Mouse (Mus musculus) kidney, postnatal 0 days (tissue): ENCODE measurements around the gene Klhl7. TPM values are rescaled to one million over a fixed set of nuclear protein-coding genes. Genes with fewer than 3 reads are reported as not detected.

Experiments
- ATAC-seq: fragments of 200-750 bp; cut with Nextera tagmentation; replicated peaks from 2 replicates; pipeline ENCODE4 v1.8.0; 2017; ENCODE audit warnings: low read depth, moderate number of reproducible peaks, moderate TSS enrichment, moderate library complexity; ENCODE audit not compliant: low FRiP score
- DNase-seq: peaks from one replicate; pipeline ENCODE4 v3.0.0-alpha.2; 2016; ENCODE audit warnings: low spot score
- H3K27ac ChIP-seq: fragments of 300-500 bp; sonication (generic); 2 replicates; pipeline ENCODE4 v1.5.1; 2014; ENCODE audit warnings: mild to moderate bottlenecking
- H3K27me3 ChIP-seq: fragments of 300-500 bp; sonication (generic); 2 replicates; pipeline ENCODE4 v1.6.1; 2014; ENCODE audit warnings: low read length, mixed read lengths; ENCODE audit not compliant: insufficient read depth
- H3K36me3 ChIP-seq: fragments of 300-500 bp; sonication (generic); 2 replicates; pipeline ENCODE4 v1.6.1; 2014; ENCODE audit warnings: low read length, mixed read lengths; ENCODE audit not compliant: insufficient read depth
- H3K4me1 ChIP-seq: fragments of 300-500 bp; sonication (generic); replicated peaks from 2 replicates; pipeline ENCODE4 v1.6.1; 2014; ENCODE audit warnings: antibody characterized with exemption, low read length, mixed read lengths; ENCODE audit not compliant: insufficient read depth
- H3K4me2 ChIP-seq: fragments of 300-500 bp; sonication (generic); 2 replicates; pipeline ENCODE4 v1.6.1; 2014; ENCODE audit warnings: mild to moderate bottlenecking, low read length, moderate library complexity, mixed read lengths
- H3K4me3 ChIP-seq: fragments of 300-500 bp; sonication (generic); replicated peaks from 2 replicates; pipeline ENCODE4 v1.5.1; 2014; ENCODE audit warnings: low read depth, low read length
- H3K9ac ChIP-seq: fragments of 300-500 bp; sonication (generic); 2 replicates; pipeline ENCODE4 v1.6.1; 2014; ENCODE audit warnings: low read depth, low read length
- H3K9me3 ChIP-seq: fragments of 300-500 bp; sonication (generic); replicated peaks from 2 replicates; pipeline ENCODE4 v1.6.1; 2016; ENCODE audit warnings: low read length, inconsistent platforms, mixed read lengths
- CTCF ChIP-seq: IDR thresholded peaks from 2 replicates; pipeline ENCODE4 v1.5.1; 2016; ENCODE audit warnings: antibody characterized with exemption, low read depth, mild to moderate bottlenecking, moderate library complexity
- WGBS: fragments of 180-500 bp; shearing (Covaris S2); extraction: QIAGEN DNeasy Blood & Tissue Kit; methylation state at CpG from one replicate; pipeline ENCODE4 v1.1.7; 2014; 5-methylcytosine and 5-hydroxymethylcytosine counted together
- polyA plus RNA-seq: library from polyadenylated mRNA; unstranded; fragments of >200 nt; fragmentation: Nextera tagmentation; extraction: Ambion mirVana; gene quantifications from 2 replicates; pipeline ENCODE4 v1.2.1, GENCODE M21; 2015

Gene Klhl7
- polyA plus RNA-seq, 1 experiment from 2014 or later, result 36.8 TPM

- no peak for ATAC-seq
- no peaks in the 10 kb centered on the region for H3K27me3 ChIP-seq
- H3K4me3 ChIP-seq, result no peak overlapping the region
- no peak for DNase-seq
- no peaks in the 10 kb centered on the region for H3K4me1 ChIP-seq
- H3K36me3 ChIP-seq, result no peaks in the 10 kb centered on the region
- H3K9ac ChIP-seq, result no peak overlapping the region
- no peak overlapping the region for H3K27ac ChIP-seq
- 53% methylated on average over 10 of the region's 10 CpGs for whole genome bisulfite sequencing
- H3K9me3 ChIP-seq, result no peaks in the 10 kb centered on the region
- TF ChIP-seq CTCF, result no peak
- no peak overlapping the region for H3K4me2 ChIP-seq
These were observed 107.6 kb downstream of the Klhl7 start for GRCm38 (mm10) chr5:24207965-24208364.

GRCm38 (mm10) chr5:24208505-24208904 is 108.1 kb downstream of the Klhl7 start:
- Histone ChIP-seq H3K9ac (no peak overlapping the region), H3K27me3 (no peaks in the 10 kb centered on the region), H3K4me3 (no peak overlapping the region), H3K36me3 (no peaks in the 10 kb centered on the region), H3K27ac (no peak overlapping the region), H3K4me2 (no peak overlapping the region), H3K9me3 (no peaks in the 10 kb centered on the region), H3K4me1 (no peaks in the 10 kb centered on the region)
- WGBS, result 78% methylated on average over 5 of the region's 5 CpGs
- TF ChIP-seq CTCF, result no peak
- ATAC-seq (no peak), DNase-seq (no peak)

Other genes with a start within 250 kb of the Klhl7 start
- 10.7 and 11.1 TPM in 2 replicates for gene Fam126a, start 69.9 kb upstream of the Klhl7 start, polyA plus RNA-seq
- 11.2 and 11.7 TPM in 2 replicates for gene Nupl2, start 64.4 kb downstream of the Klhl7 start, polyA plus RNA-seq